Mouse (Mus musculus) testis, adult 2 months (tissue): ENCODE results near the gene Cenpm. TPM values are rescaled to one million over a fixed set of nuclear protein-coding genes. Genes with fewer than 3 reads are reported as not detected.

Source experiments
- H3K27ac ChIP-seq: fragments of 200-500 bp; 2 replicates; pipeline ENCODE4 v1.5.1; 2012; ENCODE audit warnings: low read depth, low read length; ENCODE audit not compliant: control insufficient read depth, insufficient read depth
- H3K27me3 ChIP-seq: fragments of 200-500 bp; 2 replicates; pipeline ENCODE4 v1.6.1; 2012; ENCODE audit warnings: mild to moderate bottlenecking, low read length, moderate library complexity; ENCODE audit not compliant: control insufficient read depth, insufficient read depth
- H3K36me3 ChIP-seq: fragments of 200-500 bp; 2 replicates; pipeline ENCODE4 v1.6.1; 2012; ENCODE audit warnings: mild to moderate bottlenecking, low read length; ENCODE audit not compliant: control insufficient read depth, insufficient read depth
- H3K4me1 ChIP-seq: fragments of 200-500 bp; 2 replicates; pipeline ENCODE4 v1.6.1; 2012; ENCODE audit warnings: low read length; ENCODE audit not compliant: control insufficient read depth, insufficient read depth
- H3K4me3 ChIP-seq: fragments of 200-500 bp; 2 replicates; pipeline ENCODE4 v1.5.1; 2012; ENCODE audit warnings: low read depth, mild to moderate bottlenecking, low read length, moderate library complexity, mixed read lengths; ENCODE audit not compliant: control insufficient read depth
- CTCF ChIP-seq: fragments of 200-500 bp; IDR thresholded peaks from 2 replicates; pipeline ENCODE4 v1.5.1; 2012; ENCODE audit warnings: low read depth, mild to moderate bottlenecking, inconsistent platforms, low read length, moderate library complexity; ENCODE audit not compliant: control insufficient read depth, insufficient read depth, insufficient replicate concordance
- POLR2A ChIP-seq: fragments of 200-500 bp; IDR thresholded peaks from 2 replicates; pipeline ENCODE4 v1.6.1; 2012; ENCODE audit warnings: low read depth, mild to moderate bottlenecking, inconsistent platforms, low read length, moderate library complexity; ENCODE audit not compliant: control insufficient read depth
- polyA plus RNA-seq: library from polyadenylated mRNA; depleted of rRNA; stranded (reverse); fragments of >200 nt; gene quantifications from 2 replicates; pipeline ENCODE4 v1.2.3, GENCODE M21; 2012

Cenpm gene
- polyA plus RNA-seq, 1 experiment: 14.6 TPM

- Histone ChIP-seq H3K4me1 (peaks cover 12% of the 10 kb centered on the region), H3K27ac (no peak overlapping the region), H3K36me3 (no peaks in the 10 kb centered on the region), H3K4me3 (peak overlapping the region; percentile 99), H3K27me3 (no peaks in the 10 kb centered on the region)
- TF ChIP-seq CTCF (no peak), POLR2A (no peak)
Observed at GRCm38 (mm10) chr15:82243742-82244114, 820 bp downstream of the Cenpm start.

GRCm38 (mm10) chr15:82243311-82243710, 1.2 kb downstream of the Cenpm start:
- H3K27ac ChIP-seq: no peak overlapping the region
- no peaks in the 10 kb centered on the region for H3K36me3 ChIP-seq
- no peaks in the 10 kb centered on the region for H3K27me3 ChIP-seq
- TF ChIP-seq POLR2A: no peak
- no peak for TF ChIP-seq CTCF
- H3K4me3 ChIP-seq: peak overlapping the region; percentile 99; the same call in 1 of the 2 replicates
- H3K4me1 ChIP-seq: peaks cover 12% of the 10 kb centered on the region

- TF ChIP-seq CTCF: peak; percentile 97
- TF ChIP-seq POLR2A: peak; percentile 31; the same call in 1 of the 2 replicates
- no peaks in the 10 kb centered on the region for H3K27me3 ChIP-seq
- no peaks in the 10 kb centered on the region for H3K36me3 ChIP-seq
- H3K27ac ChIP-seq: no peak overlapping the region
- no peaks in the 10 kb centered on the region for H3K4me1 ChIP-seq
- H3K4me3 ChIP-seq: no peak overlapping the region
Observed at GRCm38 (mm10) chr15:82236565-82236964, 8.0 kb downstream of the Cenpm start.

GRCm38 (mm10) chr15:82235661-82236060, 8.9 kb downstream of the Cenpm start:
- no peaks in the 10 kb centered on the region for H3K36me3 ChIP-seq
- H3K27ac ChIP-seq: no peak overlapping the region
- H3K4me3 ChIP-seq: no peak overlapping the region
- H3K4me1 ChIP-seq: no peaks in the 10 kb centered on the region
- H3K27me3 ChIP-seq: no peaks in the 10 kb centered on the region
- TF ChIP-seq POLR2A (no peak), CTCF (no peak)

GRCm38 (mm10) chr15:82232651-82233050, 11.9 kb downstream of the Cenpm start:
- TF ChIP-seq POLR2A (no peak), CTCF (no peak)
- Histone ChIP-seq H3K27me3 (no peaks in the 10 kb centered on the region), H3K4me3 (no peak overlapping the region), H3K27ac (no peak overlapping the region), H3K4me1 (no peaks in the 10 kb centered on the region), H3K36me3 (no peaks in the 10 kb centered on the region)

- TF ChIP-seq CTCF (no peak), POLR2A (no peak)
- no peaks in the 10 kb centered on the region for H3K27me3 ChIP-seq
- no peaks in the 10 kb centered on the region for H3K36me3 ChIP-seq
- no peak overlapping the region for H3K4me3 ChIP-seq
- H3K4me1 ChIP-seq: no peaks in the 10 kb centered on the region
- no peak overlapping the region for H3K27ac ChIP-seq
Observed at GRCm38 (mm10) chr15:82231591-82232378, 12.8 kb downstream of the Cenpm start.

GRCm38 (mm10) chr15:82231100-82231499, 13.4 kb downstream of the Cenpm start:
- no peaks in the 10 kb centered on the region for H3K4me1 ChIP-seq
- H3K27me3 ChIP-seq: no peaks in the 10 kb centered on the region
- H3K27ac ChIP-seq: no peak overlapping the region
- H3K4me3 ChIP-seq: no peak overlapping the region
- TF ChIP-seq POLR2A (no peak), CTCF (no peak)
- no peaks in the 10 kb centered on the region for H3K36me3 ChIP-seq

GRCm38 (mm10) chr15:82230098-82230611, 14.4 kb downstream of the Cenpm start:
- Histone ChIP-seq H3K4me3 (no peak overlapping the region), H3K27ac (no peak overlapping the region), H3K27me3 (no peaks in the 10 kb centered on the region), H3K4me1 (no peaks in the 10 kb centered on the region), H3K36me3 (no peaks in the 10 kb centered on the region)
- no peak for TF ChIP-seq CTCF
- no peak for TF ChIP-seq POLR2A
